Mouse (Mus musculus): ENCODE measurements around the gene Tbx1.

The Tbx1 gene

GRCm38 (mm10) chr16:18622019-18622418 is 31.5 kb upstream of the Tbx1 start, which contains the start of gene Gp1bb:
Gene Gp1bb, minus strand, starts transcription at chr16:18622403.
- DNase-seq: no peak

DNA sequence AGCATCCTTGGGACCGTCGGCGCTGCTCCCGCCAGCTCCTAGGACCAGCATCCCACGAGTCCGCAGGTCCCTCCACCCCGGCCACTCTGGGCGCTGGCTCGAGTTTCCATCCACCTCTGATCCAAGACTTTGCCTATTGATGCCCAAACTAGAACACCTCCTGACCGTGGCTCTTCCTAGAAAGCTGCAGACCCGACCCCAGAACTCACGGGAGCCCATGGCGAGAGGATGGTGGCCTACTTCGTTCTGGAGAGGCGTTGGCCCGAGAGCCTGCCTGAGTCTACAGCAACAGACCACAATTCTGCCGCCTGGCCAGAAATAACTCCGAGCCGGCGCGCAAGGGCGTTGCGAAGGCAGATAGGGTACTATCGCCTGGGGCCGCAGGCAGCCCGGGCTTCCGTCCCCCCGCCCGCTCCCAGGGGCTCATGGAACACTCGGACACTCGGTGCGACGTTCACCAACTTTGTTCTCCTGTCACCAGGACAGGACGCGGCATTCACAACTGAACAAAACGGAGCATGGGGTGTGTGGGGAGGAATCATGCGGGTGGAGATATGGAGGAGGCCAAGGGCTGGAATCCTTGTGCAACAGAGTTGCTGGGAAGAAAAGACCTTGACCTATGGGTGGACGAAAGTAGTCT is 31.0 kb upstream of the Tbx1 start:
- DNase-seq: no peak

DNA sequence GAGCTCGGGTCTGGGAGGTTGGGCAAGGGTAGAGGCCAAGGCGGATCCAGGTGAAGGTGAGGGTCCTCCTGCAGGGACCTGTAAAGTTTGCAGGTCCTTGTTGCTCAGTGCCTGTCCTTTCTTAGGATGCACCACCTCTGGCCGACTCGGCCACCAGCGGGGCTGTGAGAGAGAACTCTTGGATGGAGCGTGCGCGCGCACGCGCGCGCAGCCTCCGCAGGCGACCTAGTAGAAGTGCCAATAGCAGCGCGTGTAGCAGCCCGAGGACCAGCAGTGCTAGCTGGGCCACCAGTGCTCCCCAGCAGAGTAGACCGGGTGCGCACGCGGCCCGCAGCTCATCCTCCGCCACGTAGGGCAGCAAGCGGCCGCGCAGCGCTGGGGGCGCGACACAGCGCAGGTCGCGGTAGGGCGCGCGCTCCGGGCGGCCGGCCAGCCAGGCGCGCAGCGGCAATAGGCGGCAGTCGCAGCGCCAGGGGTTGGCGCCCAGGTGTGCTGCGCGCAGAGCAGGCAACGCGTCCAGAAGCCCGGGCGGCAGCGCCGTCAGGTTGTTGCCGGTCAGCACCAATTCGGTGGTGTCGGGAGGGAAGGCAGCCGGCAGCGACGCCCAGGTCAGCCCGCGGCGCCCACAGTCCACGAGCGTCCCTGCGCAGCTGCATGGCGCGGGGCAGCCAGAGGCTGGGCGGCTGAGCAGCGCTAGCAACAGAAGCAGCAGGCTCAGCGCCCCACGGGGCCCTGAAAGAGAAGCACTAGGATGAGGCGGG is 30.3 kb upstream of the Tbx1 start:
- no peak for DNase-seq

DNA sequence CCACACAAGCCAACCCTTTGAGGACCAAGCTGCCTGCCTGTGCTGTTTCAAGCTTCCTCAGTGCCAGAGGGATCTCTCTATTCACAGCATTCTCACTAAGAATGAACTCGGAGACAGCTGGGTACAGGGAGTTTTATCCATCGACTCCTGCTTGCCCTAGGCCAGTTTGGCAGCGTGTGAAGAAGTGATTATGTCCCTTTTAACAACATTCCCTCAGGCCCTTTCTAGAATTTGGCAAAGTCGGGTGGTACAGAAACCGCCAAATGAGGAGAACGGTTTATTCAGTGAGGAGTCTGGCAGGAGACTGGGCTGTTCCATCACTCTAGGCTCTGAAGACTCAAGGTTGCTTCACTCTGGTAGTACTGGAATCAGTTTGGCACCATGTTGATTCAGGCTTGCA is 29.7 kb upstream of the Tbx1 start:
- DNase-seq: no peak

DNA sequence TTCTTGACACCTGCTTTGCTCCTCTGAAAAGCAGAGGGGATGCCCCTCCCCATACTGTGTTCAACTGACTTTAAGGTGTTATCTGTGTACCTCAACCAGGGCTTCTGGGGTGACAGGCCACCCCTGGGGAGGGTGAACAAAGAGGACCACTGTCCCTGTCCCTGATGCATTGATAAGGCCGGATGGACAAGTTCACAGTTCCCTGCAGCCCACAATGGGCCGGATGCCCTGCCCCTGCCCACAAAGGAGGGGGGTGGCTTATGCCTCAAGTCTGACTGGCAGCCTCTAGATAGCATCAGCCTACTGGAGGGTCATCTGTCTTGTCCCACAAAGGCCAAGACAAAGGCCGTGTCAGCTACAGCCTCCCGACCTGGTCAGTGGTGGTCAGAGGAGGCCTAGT is 28.6 kb upstream of the Tbx1 start:
- DNase-seq: peak; percentile 56

- no peak for DNase-seq
Measured at GRCm38 (mm10) chr16:18618297-18618696, 27.8 kb upstream of the Tbx1 start.

DNA sequence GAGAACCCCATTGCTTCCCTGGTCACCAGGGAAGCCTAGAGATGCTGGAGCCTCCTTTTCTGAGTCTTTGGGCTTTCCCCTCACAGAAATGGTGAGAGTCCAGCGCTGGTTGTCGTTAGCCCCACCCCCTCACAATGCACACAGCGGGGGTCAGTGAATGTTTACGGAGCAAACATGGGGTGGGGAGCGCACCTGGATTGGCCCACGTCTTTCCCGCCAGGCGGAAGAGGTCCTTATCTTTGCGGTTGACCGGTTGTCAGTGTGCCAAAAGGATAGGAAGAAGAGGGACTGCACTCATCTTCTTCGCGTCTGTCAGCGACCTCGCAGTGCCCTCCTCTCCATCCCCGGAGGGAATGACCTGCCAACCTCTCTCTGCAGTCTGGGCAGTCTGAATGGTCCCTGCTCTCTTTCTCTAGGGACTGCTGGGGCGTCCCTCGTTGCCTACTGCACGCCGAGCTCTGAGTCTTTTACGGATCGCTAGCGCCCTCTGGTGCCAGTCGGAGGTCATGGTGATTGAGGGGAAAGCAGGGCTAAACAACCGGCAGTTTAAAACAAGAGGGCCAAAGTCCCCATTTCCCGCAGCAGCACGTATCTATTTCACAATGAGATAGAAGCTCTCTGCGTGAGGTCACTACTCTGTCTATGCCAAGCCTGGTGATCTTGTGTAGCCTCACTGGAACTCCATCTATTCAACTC is 27.0 kb upstream of the Tbx1 start:
- peak; percentile 93 for DNase-seq

- DNase-seq: no peak
Measured at GRCm38 (mm10) chr16:18613301-18613700, 22.8 kb upstream of the Tbx1 start.

DNA sequence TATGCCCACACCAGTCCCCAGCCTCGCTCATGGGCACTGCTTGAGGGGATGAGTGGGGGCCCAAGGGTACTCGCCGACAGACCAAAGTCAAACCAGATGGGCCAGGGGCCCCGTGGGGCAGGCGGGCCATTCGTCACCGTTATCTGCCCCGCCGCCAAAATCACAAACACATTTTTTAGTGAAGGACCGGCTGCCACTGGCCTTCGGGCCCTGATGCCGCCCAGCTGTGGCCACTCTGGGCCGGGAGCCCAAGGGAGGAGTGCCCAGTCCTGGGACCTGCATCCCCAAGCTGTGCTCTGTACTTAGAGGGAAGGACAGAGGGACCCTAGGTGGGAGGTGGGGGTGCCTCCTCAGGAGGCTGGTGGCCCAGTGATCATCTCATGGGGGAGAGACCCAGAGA is 21.3 kb upstream of the Tbx1 start:
- DNase-seq: no peak

GRCm38 (mm10) chr16:18609099-18609498 is 18.6 kb upstream of the Tbx1 start:
- no peak for DNase-seq

GRCm38 (mm10) chr16:18608226-18608625 is 17.8 kb upstream of the Tbx1 start:
- peak; percentile 40 for DNase-seq

GRCm38 (mm10) chr16:18605705-18606104 is 15.2 kb upstream of the Tbx1 start:
- DNase-seq: no peak

DNA sequence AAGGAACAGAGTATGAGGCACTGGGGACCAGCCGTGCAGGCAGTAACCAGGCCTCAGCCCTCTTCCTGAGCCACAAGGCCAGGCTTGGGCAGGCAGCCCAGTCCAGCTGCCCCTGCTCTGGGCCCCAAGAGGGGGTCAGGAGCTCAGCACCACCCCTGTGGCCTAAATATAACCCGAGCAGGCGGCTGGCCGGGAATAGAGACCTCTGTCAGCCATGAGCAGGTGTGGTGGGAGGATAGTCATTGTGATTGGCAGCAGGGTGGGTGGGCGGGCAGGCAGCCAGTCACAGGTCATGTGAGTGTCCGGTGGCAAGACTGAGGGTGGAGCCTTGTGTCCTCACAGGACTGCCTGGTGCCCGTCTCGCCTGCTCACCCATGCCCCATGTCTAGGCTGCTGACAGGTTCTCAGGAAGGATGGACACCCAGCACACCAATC is 13.8 kb upstream of the Tbx1 start:
- DNase-seq: no peak

GRCm38 (mm10) chr16:18601447-18601846 is 11.0 kb upstream of the Tbx1 start:
- DNase-seq: no peak

DNA sequence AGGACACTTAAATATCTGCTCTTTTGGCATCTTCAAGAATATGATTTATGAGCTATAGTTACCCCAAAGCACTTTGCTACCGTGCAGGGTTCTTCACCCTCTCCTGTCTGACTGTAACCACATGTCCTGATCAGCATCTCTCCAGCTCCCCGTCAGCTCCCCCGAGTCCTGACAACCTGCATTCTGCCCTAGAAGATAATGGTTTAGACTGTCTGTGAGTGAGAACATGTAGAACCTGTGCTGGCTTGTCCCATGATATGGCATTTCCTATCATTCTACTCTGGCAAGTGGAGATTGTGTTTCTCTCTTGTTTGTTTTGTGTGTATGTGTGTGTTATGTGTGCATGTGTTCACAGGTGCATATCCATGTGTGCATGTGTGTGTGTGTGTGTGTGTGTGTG is 7.5 kb upstream of the Tbx1 start:
- no peak for DNase-seq

- DNase-seq: no peak
Measured at GRCm38 (mm10) chr16:18596255-18596654, 5.8 kb upstream of the Tbx1 start.

- DNase-seq: no peak
Measured at GRCm38 (mm10) chr16:18593930-18594329, 3.5 kb upstream of the Tbx1 start.

DNA sequence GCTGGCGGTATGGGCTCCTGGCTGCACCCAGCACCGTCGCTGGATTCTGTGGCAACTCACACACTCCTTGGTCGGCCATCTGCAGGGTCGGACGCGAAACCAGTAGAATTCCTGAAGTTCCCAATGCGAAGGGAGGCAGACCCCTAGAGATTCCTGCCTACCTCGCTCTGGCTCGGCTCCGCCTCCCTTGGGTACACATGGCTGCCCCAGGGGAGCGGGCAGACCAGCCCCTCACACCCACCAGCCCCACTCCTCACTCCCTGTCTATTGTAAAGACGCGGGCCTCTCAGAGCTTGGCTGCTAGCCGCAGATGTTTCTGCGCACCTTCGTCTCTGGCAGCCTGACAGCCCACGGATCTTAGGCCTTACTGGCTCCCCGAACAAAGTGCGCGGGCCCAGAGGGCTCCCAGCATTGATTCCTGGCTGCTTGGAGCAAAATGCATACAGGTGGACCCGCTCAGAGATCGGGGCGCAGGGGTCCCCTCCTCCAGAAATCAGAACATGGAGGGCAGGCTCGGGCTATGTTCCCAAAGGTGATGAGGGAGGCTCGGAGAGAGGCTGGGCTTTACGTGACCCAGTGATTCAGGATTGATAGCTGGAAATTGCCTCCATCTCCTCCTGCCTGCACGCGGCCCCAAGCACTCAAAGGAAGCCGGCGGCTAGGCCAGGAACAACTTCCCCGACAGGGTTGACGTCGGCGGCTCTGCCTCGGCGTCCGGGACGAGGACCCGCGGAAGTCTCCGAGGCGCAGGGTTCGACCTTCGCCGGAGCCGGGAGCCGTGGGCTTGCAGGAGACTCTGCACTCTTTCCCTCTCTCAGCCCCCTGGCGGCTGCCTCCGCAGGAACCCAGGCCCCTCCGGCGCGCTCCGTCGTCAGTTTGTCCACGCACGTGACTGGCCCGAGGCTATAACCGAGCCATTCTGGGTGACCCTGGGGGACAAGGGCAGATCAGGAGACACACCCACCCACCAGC is 862 bp upstream of the Tbx1 start:
- DNase-seq: no peak

DNA sequence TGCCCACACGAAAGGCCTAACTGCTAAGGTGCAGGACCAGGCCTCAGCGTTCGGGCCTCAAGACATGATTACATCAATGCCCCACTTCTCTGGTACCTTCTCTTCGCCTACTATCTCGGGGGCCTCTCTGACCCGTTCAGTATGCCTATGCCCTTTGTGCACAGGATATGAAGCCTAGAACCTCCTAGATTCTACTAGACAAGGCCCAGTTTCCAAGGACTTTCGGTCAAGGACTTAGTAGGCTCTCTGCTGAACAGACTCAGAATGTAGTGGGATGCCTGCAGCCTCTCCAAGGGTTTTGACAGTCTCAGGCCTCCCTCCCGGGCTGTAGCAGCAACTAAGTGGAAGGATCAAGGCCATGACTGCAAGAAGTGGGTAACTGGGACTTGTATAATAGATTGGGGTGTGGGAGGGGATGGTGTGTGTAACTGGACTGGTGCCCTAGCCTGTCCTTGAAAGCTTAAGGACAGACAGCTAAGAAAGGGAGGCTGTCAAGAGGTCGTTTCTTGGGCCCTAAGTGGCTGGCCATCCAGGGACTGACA is 1.3 kb downstream of the Tbx1 start:
- no peak for DNase-seq

- no peak for DNase-seq
Measured at GRCm38 (mm10) chr16:18588738-18589055, 1.8 kb downstream of the Tbx1 start.

DNA sequence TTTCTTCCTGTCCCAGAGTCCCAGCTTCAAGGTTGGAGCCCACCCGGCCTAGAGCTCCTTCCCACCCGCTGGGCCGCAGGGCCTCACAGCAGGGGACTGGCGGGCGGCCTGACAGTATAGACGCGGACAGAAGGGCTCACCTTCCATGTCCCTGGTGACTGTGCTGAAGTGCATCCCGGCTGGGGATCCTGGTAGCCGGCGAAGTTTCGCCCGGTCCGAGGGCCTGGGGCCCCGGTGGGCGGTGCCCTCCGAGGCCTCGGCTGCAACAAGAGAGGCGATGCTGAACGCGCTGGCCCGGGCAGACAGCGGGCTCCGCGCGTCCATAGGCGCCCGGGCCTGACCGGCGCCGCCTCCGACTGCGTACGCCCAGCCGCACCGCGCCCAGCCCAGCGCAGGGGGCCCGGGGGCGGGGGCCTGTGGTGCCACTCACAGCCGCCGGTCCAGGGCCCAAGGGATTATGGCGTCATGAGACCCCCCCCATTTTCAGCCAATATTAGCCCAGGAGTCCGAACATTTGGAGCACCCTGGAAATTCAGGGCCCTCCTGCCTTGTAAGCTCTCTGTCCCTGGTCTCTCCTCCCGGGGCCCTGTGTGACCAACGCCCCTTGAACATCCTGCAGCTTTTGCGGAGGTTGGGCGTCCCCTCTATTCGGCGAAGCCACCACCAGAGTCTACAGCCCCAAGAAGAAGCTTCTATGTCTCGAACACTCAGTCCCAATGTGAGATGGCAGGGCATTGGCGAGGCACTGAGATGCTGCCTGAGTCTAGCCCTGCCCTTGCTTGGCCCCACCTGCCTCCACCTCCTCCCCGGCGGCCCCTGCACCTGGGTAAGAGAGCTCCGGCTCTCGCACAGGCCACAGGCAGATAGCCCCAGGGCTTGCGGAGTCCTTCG is 2.4 kb downstream of the Tbx1 start:
- no peak for DNase-seq
